Mouse (Mus musculus): Measurements from ENCODE around the gene Rai1. TPM values are rescaled to one million over a fixed set of nuclear protein-coding genes. Genes with fewer than 3 reads are reported as not detected.
A peak's percentile ranks its signal among the peaks of the same experiment; 100 is the strongest.

The Rai1 gene
- polyA plus RNA-seq, 1 experiment from 2014 or later, result 22.6 TPM

DNA sequence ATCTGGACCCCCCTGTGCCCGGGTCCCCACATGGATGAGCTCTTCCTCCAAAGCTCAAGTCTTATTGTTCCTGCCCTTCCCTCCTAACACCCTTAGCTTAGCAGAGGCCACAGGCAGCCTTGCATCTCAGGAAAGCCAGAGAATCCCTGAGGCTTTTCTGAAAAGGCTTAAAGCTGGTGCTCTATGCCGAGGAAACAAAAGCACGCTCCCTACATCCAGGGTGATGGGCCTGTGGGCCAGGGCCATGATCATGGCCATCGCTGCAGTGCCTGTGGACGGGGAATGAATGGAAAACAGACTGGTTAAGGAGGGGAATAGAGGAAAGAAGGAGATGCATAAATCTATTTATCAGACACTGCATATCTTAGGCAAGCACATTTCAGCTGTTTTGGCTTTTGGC is 50.9 kb downstream of the Rai1 start:
- ATAC-seq (ENCODE audit: insufficient number of reproducible peaks, low FRiP score, low TSS enrichment, low read depth), result no peak
- Histone ChIP-seq H3K27ac (no peak overlapping the region), H3K4me3 (no peak overlapping the region), H3K36me3 (peaks cover 35% of the 10 kb centered on the region; the same call in 1 of the 2 replicates), H3K4me2 (no peak overlapping the region), H3K4me1 (peaks cover 16% of the 10 kb centered on the region), H3K27me3 (no peaks in the 10 kb centered on the region), H3K9me3 (no peaks in the 10 kb centered on the region), H3K9ac (no peak overlapping the region)
- 85% methylated on average over 5 of the region's 5 CpGs for whole genome bisulfite sequencing

DNA sequence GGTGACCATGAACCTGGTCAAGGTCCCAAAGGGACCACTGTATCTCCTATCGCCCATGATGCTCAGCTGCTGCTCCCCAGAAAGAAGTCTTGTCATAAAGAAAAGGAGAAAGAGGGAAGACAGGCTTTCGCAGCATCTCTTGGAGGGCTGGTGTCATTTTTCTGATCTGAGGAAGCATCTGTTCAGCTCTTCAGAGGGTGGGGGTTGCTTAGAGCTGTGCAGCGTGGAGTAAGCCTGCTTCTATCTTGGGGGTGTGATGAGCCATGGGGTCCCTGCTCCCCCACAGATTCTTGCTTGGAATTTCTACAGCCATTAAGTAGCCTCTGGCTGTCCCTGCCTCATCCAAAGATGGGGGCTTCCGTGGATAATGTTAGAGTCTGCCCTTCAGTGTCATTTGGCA is 53.5 kb downstream of the Rai1 start:
- no peak for ATAC-seq (ENCODE audit: insufficient number of reproducible peaks, low FRiP score, low TSS enrichment, low read depth)
- H3K9ac ChIP-seq, result no peak overlapping the region
- H3K36me3 ChIP-seq, result peaks cover 36% of the 10 kb centered on the region; the same call in 1 of the 2 replicates
- H3K9me3 ChIP-seq, result no peaks in the 10 kb centered on the region
- peaks cover 32% of the 10 kb centered on the region for H3K4me1 ChIP-seq
- WGBS, result 70% methylated on average over 4 of the region's 4 CpGs
- H3K27ac ChIP-seq, result no peak overlapping the region
- H3K4me2 ChIP-seq, result no peak overlapping the region
- no peak overlapping the region for H3K4me3 ChIP-seq
- H3K27me3 ChIP-seq, result no peaks in the 10 kb centered on the region

DNA sequence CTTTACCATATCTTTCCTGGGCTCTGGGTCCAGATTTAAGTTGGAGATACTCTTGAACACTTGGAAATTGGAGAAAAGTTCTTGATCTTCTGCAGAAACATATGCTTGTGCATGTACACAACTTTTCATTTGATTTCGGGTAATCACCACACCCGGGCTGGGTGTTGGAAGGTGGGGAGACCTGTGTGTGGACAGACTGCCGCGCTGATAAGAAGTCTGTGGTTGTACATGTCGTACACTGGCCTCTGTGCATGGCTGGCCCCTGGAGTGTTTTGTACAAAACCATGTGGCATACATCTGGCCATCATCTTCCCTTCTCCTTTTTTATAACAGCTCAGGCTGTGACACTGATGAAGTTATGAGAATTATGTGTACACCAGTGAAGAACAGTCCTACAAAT is 55.1 kb downstream of the Rai1 start:
- peaks cover 48% of the 10 kb centered on the region for H3K4me1 ChIP-seq
- H3K9ac ChIP-seq, result no peak overlapping the region

DNA sequence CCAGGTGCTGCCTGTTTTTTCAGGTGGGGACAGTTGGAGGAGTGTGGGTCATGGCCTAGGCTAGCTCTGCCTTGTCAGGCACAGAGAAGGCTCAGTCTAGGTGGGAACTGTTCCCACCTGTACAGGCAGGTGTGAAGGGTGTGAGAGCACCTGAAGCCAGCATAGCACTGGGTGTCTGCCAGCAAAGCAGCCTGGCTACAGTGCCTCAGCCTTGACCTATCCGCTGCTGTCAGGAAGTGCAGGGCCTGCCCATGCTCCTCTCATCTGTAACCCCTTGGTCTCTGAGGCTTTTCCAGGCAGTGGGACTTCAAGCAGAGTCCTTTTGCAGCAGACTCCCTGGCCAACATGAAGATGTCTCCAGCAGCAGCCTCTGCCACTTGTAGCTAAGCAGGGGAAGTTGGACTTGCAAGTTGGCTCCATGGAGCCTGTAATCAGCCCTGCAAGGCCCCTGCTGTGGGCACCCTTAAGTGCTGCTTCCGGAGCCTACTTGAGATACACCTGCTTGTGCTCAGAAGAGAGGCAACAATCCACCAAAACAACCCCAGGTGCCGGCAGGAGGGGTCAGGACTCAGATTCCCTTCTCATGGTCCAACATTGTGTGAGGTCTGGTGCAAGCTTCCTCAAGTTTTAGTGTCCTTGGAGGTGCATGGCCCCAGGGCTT is 55.8 kb downstream of the Rai1 start:
- H3K4me1 ChIP-seq, result peaks cover 48% of the 10 kb centered on the region
- no peaks in the 10 kb centered on the region for H3K27me3 ChIP-seq
- no peak overlapping the region for H3K27ac ChIP-seq
- no peak overlapping the region for H3K9ac ChIP-seq
- WGBS, result 57% methylated on average over 3 of the region's 3 CpGs
- no peak for ATAC-seq (ENCODE audit: insufficient number of reproducible peaks, low FRiP score, low TSS enrichment, low read depth)
- H3K4me2 ChIP-seq, result no peak overlapping the region
- H3K4me3 ChIP-seq, result no peak overlapping the region
- peaks cover 18% of the 10 kb centered on the region; the same call in 1 of the 2 replicates for H3K36me3 ChIP-seq
- H3K9me3 ChIP-seq, result no peaks in the 10 kb centered on the region

More for the DNA sequence above, 55.1 kb downstream of the Rai1 start:
- Histone ChIP-seq H3K4me2 (no peak overlapping the region), H3K27ac (no peak overlapping the region), H3K36me3 (peaks cover 21% of the 10 kb centered on the region; the same call in 1 of the 2 replicates), H3K9me3 (no peaks in the 10 kb centered on the region), H3K27me3 (no peaks in the 10 kb centered on the region), H3K4me3 (no peak overlapping the region)
- no peak for ATAC-seq (ENCODE audit: insufficient number of reproducible peaks, low FRiP score, low TSS enrichment, low read depth)
- WGBS, result 78% methylated on average over 5 of the region's 5 CpGs

DNA sequence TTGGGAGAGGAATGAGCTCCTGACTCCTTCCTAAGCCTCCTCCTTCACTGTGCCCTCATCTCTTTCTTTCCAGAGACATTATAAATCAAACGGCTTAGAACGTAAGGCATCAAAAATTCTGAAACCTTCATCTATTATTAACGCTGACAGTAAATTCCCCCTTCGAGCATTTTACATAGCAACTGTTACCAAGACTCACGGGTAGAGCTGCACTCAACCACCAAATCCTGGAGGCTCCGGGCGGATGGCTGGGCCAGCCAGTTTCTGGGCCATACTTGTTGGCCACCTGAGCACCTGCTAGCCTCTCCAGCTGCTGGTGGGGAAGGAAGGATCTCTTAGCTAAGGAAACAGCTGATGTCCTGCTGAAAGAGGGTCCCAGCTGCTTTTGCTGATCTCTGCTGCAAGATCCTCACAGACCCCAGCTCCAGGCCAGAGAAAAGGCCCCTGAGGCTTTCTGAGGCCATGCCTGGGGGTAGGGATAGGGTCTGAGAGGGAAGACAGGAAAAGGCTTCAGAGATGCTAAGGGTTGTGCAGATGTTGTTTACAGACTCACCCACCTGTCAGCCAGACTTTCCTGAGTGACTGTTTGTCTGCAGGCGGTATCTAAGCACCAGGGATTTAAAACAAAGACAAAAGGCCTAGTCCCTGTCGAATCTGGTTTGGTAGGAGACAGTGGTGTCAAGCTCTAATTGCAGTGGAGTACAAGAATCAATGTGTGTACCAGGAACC is 56.5 kb downstream of the Rai1 start:
- Histone ChIP-seq H3K4me1 (peaks cover 45% of the 10 kb centered on the region), H3K36me3 (peaks cover 18% of the 10 kb centered on the region; the same call in 1 of the 2 replicates), H3K27ac (no peak overlapping the region), H3K27me3 (no peaks in the 10 kb centered on the region), H3K4me2 (no peak overlapping the region), H3K4me3 (no peak overlapping the region), H3K9me3 (no peaks in the 10 kb centered on the region), H3K9ac (no peak overlapping the region)
- WGBS, result 56% methylated on average over 9 of the region's 9 CpGs
- no peak for ATAC-seq (ENCODE audit: insufficient number of reproducible peaks, low FRiP score, low TSS enrichment, low read depth)

DNA sequence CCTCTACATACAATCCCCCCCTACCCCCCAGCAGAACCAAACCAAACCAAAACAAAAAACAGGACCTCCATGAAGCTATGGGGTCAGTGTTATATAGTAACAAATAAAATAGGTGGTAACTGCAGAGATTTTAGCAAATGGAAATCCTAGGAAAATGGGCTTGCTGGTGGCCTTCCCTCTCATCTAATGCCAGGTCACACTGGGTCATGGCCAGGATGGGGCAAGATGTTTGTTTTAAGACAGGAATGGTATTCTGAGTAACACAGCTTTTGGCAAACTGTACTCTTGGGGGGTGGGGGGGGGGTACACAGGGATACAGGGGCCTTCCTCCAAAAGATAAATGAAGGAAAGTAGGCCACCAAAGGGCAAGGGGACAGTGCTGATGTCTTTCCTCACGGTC is 57.7 kb downstream of the Rai1 start:
- Histone ChIP-seq H3K9me3 (no peaks in the 10 kb centered on the region), H3K27ac (no peak overlapping the region), H3K27me3 (no peaks in the 10 kb centered on the region), H3K36me3 (peaks cover 11% of the 10 kb centered on the region; the same call in 1 of the 2 replicates), H3K4me1 (peaks cover 45% of the 10 kb centered on the region), H3K9ac (no peak overlapping the region), H3K4me3 (no peak overlapping the region), H3K4me2 (no peak overlapping the region)
- 97% methylated on average over 1 of the region's 1 CpGs for WGBS
- ATAC-seq (ENCODE audit: insufficient number of reproducible peaks, low FRiP score, low TSS enrichment, low read depth), result no peak

DNA sequence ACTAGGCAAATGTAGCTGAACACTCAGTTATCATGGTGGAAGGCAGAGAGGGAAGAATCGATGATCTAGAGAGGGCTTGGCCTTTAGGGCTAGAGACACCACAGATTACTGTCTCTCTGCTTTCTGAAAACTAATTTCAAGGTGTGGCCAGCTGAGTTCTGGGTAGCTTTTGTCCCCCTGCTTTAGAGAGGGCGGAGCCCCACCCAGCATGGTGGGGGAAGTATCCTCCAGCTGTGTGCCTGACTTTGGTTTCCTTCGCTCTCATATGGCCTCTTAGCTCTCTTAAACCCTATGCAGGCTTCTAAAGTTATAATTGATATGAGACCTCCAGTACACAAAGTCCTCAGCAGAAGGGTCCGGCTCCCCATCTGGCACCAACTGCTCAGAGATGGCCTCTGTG is 58.5 kb downstream of the Rai1 start:
- Histone ChIP-seq H3K4me3 (no peak overlapping the region), H3K9me3 (no peaks in the 10 kb centered on the region), H3K36me3 (peaks cover 7% of the 10 kb centered on the region; the same call in 1 of the 2 replicates), H3K27me3 (no peaks in the 10 kb centered on the region), H3K27ac (no peak overlapping the region), H3K4me2 (no peak overlapping the region), H3K4me1 (peaks cover 49% of the 10 kb centered on the region), H3K9ac (no peak overlapping the region)
- no peak for ATAC-seq (ENCODE audit: insufficient number of reproducible peaks, low FRiP score, low TSS enrichment, low read depth)
- whole genome bisulfite sequencing, result 81% methylated on average over 4 of the region's 4 CpGs

DNA sequence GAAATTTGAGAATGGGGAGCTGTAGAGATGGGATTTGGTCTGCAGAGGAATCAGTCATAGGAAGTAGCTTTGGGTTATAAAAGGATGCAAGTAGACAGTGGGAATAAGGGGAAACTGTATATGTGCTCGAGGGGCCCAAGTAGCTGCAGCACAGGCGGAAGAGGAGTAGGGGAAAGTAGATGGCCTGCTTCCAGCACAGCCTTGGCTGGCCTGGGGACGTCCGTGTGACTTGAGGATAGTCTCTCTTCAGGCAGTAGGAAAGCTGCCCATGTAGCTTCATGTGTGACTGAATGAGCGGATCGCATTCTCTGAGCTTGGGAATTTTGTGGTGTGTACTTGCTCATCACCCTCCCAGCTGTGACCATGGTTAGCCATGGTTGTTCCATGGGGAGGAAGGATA is 59.6 kb downstream of the Rai1 start:
- no peak overlapping the region for H3K9ac ChIP-seq
- no peak for ATAC-seq (ENCODE audit: insufficient number of reproducible peaks, low FRiP score, low TSS enrichment, low read depth)
- no peak overlapping the region for H3K4me3 ChIP-seq
- 58% methylated on average over 6 of the region's 6 CpGs for WGBS
- H3K4me2 ChIP-seq, result no peak overlapping the region
- H3K27me3 ChIP-seq, result no peaks in the 10 kb centered on the region
- peaks cover 9% of the 10 kb centered on the region; the same call in 1 of the 2 replicates for H3K36me3 ChIP-seq
- H3K27ac ChIP-seq, result no peak overlapping the region
- H3K9me3 ChIP-seq, result no peaks in the 10 kb centered on the region
- peaks cover 55% of the 10 kb centered on the region for H3K4me1 ChIP-seq

DNA sequence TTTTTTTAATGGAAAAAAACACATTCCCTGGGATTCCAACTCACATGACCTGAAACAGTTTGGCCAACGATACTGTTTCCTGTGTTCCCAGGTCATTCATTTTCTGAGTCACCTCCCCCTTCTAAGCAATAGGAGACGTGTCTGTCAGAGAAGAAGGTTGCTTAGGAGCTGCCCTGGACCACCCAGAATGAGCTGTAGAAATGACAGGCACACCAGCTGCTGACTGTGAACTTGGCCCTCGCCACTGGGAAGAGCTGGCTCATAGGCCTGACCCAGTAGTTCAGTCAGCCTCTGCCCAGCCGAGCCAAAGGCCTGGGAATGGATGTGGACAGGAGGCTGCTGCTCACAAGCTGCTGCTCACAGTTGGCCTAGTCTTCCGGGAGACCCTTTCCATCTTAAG is 60.3 kb downstream of the Rai1 start:
- Histone ChIP-seq H3K4me2 (no peak overlapping the region), H3K9me3 (no peaks in the 10 kb centered on the region), H3K27ac (peak overlapping the region; percentile 47; the same call in 1 of the 2 replicates), H3K4me1 (peaks cover 55% of the 10 kb centered on the region), H3K4me3 (no peak overlapping the region), H3K36me3 (peaks cover 10% of the 10 kb centered on the region; the same call in 1 of the 2 replicates), H3K9ac (no peak overlapping the region), H3K27me3 (no peaks in the 10 kb centered on the region)
- ATAC-seq (ENCODE audit: insufficient number of reproducible peaks, low FRiP score, low TSS enrichment, low read depth), result no peak
- WGBS, result 47% methylated on average over 5 of the region's 5 CpGs

DNA sequence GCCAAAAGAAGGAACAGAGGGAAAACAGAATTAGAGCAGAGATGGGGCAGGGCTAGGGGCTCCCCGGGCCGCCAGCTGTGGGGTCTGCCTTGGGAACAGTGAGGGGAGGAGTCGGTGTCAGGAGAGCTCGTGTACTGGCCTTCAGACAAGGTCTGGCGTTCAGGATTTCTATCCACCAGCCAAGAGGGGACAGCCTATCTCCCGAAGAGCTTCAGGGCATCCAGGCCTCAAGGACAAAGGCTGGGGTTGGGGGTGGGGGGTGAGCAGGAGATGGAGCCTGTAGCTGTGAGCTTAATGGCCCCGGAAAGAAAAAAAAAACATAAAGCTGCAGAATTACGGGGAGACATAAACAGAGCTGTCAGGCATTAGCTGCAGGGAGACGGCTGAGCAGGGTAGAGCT is 64.0 kb downstream of the Rai1 start:
- H3K36me3 ChIP-seq, result 0 out of 2 replicates have a peak, but pooled peaks cover 3% of the 10 kb centered on the region

DNA sequence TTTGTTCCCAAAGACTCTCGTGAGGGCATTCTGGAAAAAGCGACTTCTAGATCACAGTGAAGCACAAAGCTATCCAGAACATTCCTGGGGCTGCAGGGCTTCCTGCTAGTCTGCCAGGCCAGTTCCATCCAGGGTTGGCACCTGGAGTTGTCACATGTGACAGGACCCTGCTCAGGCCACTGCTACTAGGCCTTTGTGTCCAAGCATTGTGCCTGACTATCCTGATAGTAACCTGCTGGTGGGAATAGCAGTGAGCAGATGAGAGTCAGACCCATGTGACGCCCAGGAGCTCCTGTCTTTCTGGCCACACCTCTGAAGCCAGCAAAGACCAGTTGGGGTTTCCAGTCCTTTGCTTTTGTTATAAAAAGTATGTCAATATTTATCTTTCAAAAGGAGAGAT is 67.3 kb downstream of the Rai1 start:
- no peak for ATAC-seq (ENCODE audit: insufficient number of reproducible peaks, low FRiP score, low TSS enrichment, low read depth)
- H3K9ac ChIP-seq, result no peak overlapping the region

More for the DNA sequence above, 64.0 kb downstream of the Rai1 start:
- WGBS, result 24% methylated on average over 9 of the region's 9 CpGs
- Histone ChIP-seq H3K9ac (no peak overlapping the region; the same call in 1 of the 2 replicates), H3K4me3 (no peak overlapping the region), H3K27me3 (no peaks in the 10 kb centered on the region), H3K9me3 (no peaks in the 10 kb centered on the region), H3K4me2 (no peak overlapping the region), H3K27ac (no peak overlapping the region), H3K4me1 (peaks cover 55% of the 10 kb centered on the region)
- no peak for ATAC-seq (ENCODE audit: insufficient number of reproducible peaks, low FRiP score, low TSS enrichment, low read depth)

DNA sequence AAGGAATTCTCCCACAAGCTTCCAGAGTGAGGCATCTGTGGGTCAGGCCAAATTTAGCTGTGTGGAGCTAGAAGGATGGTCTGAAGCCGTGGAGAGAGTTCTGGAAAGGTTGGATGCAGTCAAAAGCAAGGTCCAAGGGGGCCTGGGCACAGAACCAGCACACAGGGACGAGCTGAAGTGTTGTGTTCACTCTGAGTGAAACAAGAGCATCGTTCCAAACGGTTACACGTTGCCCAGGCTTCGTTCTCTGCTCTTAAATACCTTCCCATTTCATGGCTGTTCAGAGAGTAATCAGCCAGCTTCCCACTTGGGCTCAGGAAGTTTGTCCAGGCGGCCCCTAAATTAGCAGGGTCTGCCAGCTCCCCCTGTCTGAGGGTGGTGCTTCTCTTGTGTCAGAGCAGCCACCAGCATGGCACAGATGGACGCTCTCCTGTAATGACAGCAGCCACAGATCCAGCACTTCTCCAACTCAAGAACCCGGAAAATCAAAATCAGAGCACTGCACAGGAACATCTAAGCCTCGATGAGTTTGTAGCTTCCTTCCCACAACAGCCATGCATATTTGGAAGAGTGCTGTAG is 68.9 kb downstream of the Rai1 start:
- H3K4me3 ChIP-seq, result no peak overlapping the region
- H3K9ac ChIP-seq, result no peak overlapping the region
- H3K4me2 ChIP-seq, result no peak overlapping the region
- peaks cover 80% of the 10 kb centered on the region for H3K4me1 ChIP-seq
- H3K27ac ChIP-seq, result no peak overlapping the region
- 0 out of 2 replicates have a peak, but pooled peaks cover 3% of the 10 kb centered on the region for H3K36me3 ChIP-seq
- 48% methylated on average over 10 of the region's 10 CpGs for WGBS
- no peaks in the 10 kb centered on the region for H3K9me3 ChIP-seq
- ATAC-seq (ENCODE audit: insufficient number of reproducible peaks, low FRiP score, low TSS enrichment, low read depth), result no peak
- H3K27me3 ChIP-seq, result no peaks in the 10 kb centered on the region

More for the DNA sequence above, 67.3 kb downstream of the Rai1 start:
- H3K9me3 ChIP-seq, result no peaks in the 10 kb centered on the region
- WGBS, result 79% methylated on average over 3 of the region's 3 CpGs
- H3K4me1 ChIP-seq, result peaks cover 71% of the 10 kb centered on the region
- no peak overlapping the region for H3K4me3 ChIP-seq
- H3K27me3 ChIP-seq, result no peaks in the 10 kb centered on the region
- no peak overlapping the region for H3K27ac ChIP-seq
- H3K4me2 ChIP-seq, result no peak overlapping the region
- H3K36me3 ChIP-seq, result 0 out of 2 replicates have a peak, but pooled peaks cover 3% of the 10 kb centered on the region
